Mouse (Mus musculus): ENCODE data around the gene Zmat3. TPM values are rescaled to one million over a fixed set of nuclear protein-coding genes. Genes with fewer than 3 reads are reported as not detected.

Gene Zmat3
- polyA plus RNA-seq, 1 experiment from 2014 or later: 0.51 TPM

DNA sequence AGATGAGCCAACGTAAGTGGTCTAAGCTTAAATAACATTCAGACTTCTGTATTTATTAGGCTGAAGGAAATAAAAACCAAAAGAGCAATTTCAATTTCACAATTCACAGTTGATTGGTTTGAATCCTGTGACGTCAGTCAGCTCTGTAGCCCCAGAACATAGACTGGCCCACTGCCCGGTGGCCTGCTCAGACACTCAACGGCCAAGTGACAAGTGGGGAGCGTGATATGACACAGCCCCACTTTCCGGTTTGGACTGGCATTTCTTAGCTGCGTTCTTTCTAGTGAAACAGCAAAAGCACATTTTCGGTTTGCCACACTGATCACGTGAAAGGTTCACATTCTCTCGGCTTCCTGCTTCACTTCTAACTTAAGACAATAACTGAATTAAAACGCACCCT lies 30.9 kb downstream of the Zmat3 start:
- DNase-seq (no peak), ATAC-seq (ENCODE audit: low read depth) (no peak)
- Histone ChIP-seq H3K9ac (no peak overlapping the region), H3K4me3 (replicated peaks) (no peak overlapping the region), H3K27me3 (no peaks in the 10 kb centered on the region), H3K4me1 (replicated peaks) (no peaks in the 10 kb centered on the region; the same call in 1 of the 2 replicates), H3K4me2 (no peak overlapping the region), H3K36me3 (no peaks in the 10 kb centered on the region), H3K9me3 (replicated peaks) (no peaks in the 10 kb centered on the region), H3K27ac (no peak overlapping the region)
- WGBS (ENCODE audit: insufficient replicate concordance): 76% methylated on average over 11 of the region's 11 CpGs

DNA sequence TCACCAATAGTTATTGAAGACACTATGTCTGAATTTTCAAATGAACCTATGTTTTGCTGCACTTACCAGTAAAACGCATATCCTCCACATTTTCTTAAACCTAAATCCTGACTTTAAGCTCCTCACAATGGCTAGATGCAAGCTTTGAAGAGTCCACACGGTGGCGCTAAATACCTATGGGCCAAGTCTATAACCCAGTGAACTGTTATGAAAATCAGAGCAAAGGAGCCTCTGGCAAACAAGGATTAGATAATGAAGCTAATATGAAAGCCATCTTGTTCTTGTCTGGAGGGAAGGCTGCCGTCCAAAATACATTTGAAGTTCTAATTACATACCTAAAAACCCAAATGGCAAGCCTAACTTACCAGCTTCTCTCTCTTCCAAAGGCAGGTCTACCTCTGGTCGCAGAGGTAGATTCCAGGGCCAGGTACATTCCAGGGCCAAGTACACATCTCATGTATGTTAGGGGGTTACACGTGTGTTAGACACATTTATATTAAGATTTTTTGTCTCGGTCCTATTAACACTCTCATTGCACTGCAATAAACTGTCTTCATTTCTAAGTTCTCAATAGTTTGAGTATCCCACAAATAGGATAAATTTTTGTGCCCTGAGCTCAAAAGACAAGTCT lies 32.2 kb downstream of the Zmat3 start:
- DNase-seq (peak; percentile 22), ATAC-seq (ENCODE audit: low read depth) (no peak)
- H3K9ac ChIP-seq: no peak overlapping the region
- no peaks in the 10 kb centered on the region; the same call in 1 of the 2 replicates for H3K4me1 ChIP-seq (replicated peaks)
- H3K4me2 ChIP-seq: no peak overlapping the region
- no peak overlapping the region for H3K4me3 ChIP-seq (replicated peaks)
- H3K9me3 ChIP-seq (replicated peaks): no peaks in the 10 kb centered on the region
- H3K27ac ChIP-seq: no peak overlapping the region
- H3K36me3 ChIP-seq: no peaks in the 10 kb centered on the region
- H3K27me3 ChIP-seq: no peaks in the 10 kb centered on the region
- WGBS (ENCODE audit: insufficient replicate concordance): 28% methylated on average over 7 of the region's 7 CpGs

GRCm38 (mm10) chr3:32317901-32318416 lies 47.9 kb downstream of the Zmat3 start:
- Histone ChIP-seq H3K27me3 (no peaks in the 10 kb centered on the region), H3K36me3 (no peaks in the 10 kb centered on the region), H3K27ac (no peak overlapping the region), H3K4me2 (no peak overlapping the region), H3K9ac (no peak overlapping the region), H3K9me3 (replicated peaks) (no peaks in the 10 kb centered on the region), H3K4me3 (replicated peaks) (no peak overlapping the region), H3K4me1 (replicated peaks) (no peaks in the 10 kb centered on the region)
- ATAC-seq (ENCODE audit: low read depth): no peak
- WGBS (ENCODE audit: insufficient replicate concordance): 37% methylated on average over 15 of the region's 15 CpGs
- DNase-seq: no peak

- no peak overlapping the region for H3K4me3 ChIP-seq (replicated peaks)
- ATAC-seq (ENCODE audit: low read depth) (no peak), DNase-seq (no peak)
Observed at GRCm38 (mm10) chr3:32317165-32317900, 48.5 kb downstream of the Zmat3 start.

GRCm38 (mm10) chr3:32314746-32315145 lies 51.1 kb downstream of the Zmat3 start:
- 78% methylated on average over 4 of the region's 4 CpGs for WGBS (ENCODE audit: insufficient replicate concordance)
- no peak for ATAC-seq (ENCODE audit: low read depth)

More at GRCm38 (mm10) chr3:32317165-32317900, 48.5 kb downstream of the Zmat3 start:
- Histone ChIP-seq H3K4me1 (replicated peaks) (no peaks in the 10 kb centered on the region), H3K9ac (no peak overlapping the region), H3K9me3 (replicated peaks) (no peaks in the 10 kb centered on the region), H3K4me2 (no peak overlapping the region), H3K36me3 (no peaks in the 10 kb centered on the region), H3K27me3 (no peaks in the 10 kb centered on the region), H3K27ac (no peak overlapping the region)
- WGBS (ENCODE audit: insufficient replicate concordance): 20% methylated on average over 12 of the region's 12 CpGs

GRCm38 (mm10) chr3:32304171-32304570 lies 61.6 kb downstream of the Zmat3 start:
- Histone ChIP-seq H3K27ac (no peak overlapping the region), H3K36me3 (no peaks in the 10 kb centered on the region), H3K4me2 (no peak overlapping the region), H3K9me3 (replicated peaks) (no peaks in the 10 kb centered on the region), H3K9ac (no peak overlapping the region), H3K4me3 (replicated peaks) (no peak overlapping the region), H3K27me3 (no peaks in the 10 kb centered on the region), H3K4me1 (replicated peaks) (no peaks in the 10 kb centered on the region)
- DNase-seq (no peak), ATAC-seq (ENCODE audit: low read depth) (no peak)
- WGBS (ENCODE audit: insufficient replicate concordance): 20% methylated on average over 1 of the region's 1 CpGs

More at GRCm38 (mm10) chr3:32314746-32315145, 51.1 kb downstream of the Zmat3 start:
- DNase-seq: no peak
- H3K36me3 ChIP-seq: no peaks in the 10 kb centered on the region
- no peak overlapping the region for H3K27ac ChIP-seq
- no peaks in the 10 kb centered on the region for H3K4me1 ChIP-seq (replicated peaks)
- no peak overlapping the region for H3K9ac ChIP-seq
- H3K4me2 ChIP-seq: no peak overlapping the region
- H3K9me3 ChIP-seq (replicated peaks): no peaks in the 10 kb centered on the region
- H3K4me3 ChIP-seq (replicated peaks): no peak overlapping the region
- H3K27me3 ChIP-seq: no peaks in the 10 kb centered on the region

GRCm38 (mm10) chr3:32292001-32292400 lies 73.8 kb downstream of the Zmat3 start:
- no peak overlapping the region for H3K4me3 ChIP-seq (replicated peaks)
- H3K27ac ChIP-seq: no peak overlapping the region
- H3K27me3 ChIP-seq: no peaks in the 10 kb centered on the region
- H3K4me1 ChIP-seq (replicated peaks): no peaks in the 10 kb centered on the region
- no peaks in the 10 kb centered on the region for H3K36me3 ChIP-seq
- H3K4me2 ChIP-seq: no peak overlapping the region
- H3K9me3 ChIP-seq (replicated peaks): no peaks in the 10 kb centered on the region
- H3K9ac ChIP-seq: no peak overlapping the region
- WGBS (ENCODE audit: insufficient replicate concordance): 30% methylated on average over 4 of the region's 4 CpGs
- no peak for DNase-seq
- no peak for ATAC-seq (ENCODE audit: low read depth)

Other genes with a start within 250 kb of the Zmat3 start
- 3.0 and 3.8 TPM in 2 replicates for gene Pik3ca, start 31.7 kb upstream of the Zmat3 start, polyA plus RNA-seq (2015; fragmentation: Nextera tagmentation; extraction: Ambion mirVana)
- gene Kcnmb3, start 126.2 kb upstream of the Zmat3 start, polyA plus RNA-seq (2015; fragmentation: Nextera tagmentation; extraction: Ambion mirVana): not detected in 2 replicates
- gene Zfp639, start 144.2 kb upstream of the Zmat3 start, polyA plus RNA-seq (2015; fragmentation: Nextera tagmentation; extraction: Ambion mirVana): 21.5 and 24.6 TPM in 2 replicates
- gene Mfn1, start 163.5 kb upstream of the Zmat3 start, polyA plus RNA-seq (2015; fragmentation: Nextera tagmentation; extraction: Ambion mirVana): 15.5 and 21.7 TPM in 2 replicates

All from liver, embryonic 13.5 days (tissue).